Mouse (Mus musculus) MEL-GATA-1-ER (cell line): ENCODE measurements around the gene Tmem174.

Experiments used
- DNase-seq: peaks from one replicate; pipeline ENCODE4 v3.0.0-alpha.2; 2012; ENCODE audit warnings: low read depth; ENCODE audit errors: extremely low read depth

The Tmem174 gene

DNA sequence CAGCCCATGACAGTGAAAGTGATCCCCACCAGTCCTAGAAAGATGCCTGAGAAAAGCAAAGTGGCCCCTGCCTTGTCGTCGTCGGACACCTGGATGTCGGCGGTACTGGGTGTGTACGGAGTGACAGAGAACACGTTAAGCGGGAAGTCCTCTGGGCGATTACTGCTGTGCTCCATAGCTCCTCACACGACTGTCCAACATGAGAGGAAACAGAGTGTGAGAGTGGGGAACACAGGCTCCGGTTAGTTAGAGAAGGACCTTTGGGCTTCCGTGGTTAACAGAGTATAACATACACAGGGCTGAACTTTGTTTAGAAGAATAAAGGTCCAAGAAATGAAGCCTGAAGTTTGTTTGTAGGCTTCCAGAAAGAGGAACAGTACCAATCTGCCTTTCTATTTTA is at the start of gene Tmem174:
Tmem174 (minus strand) TSS at position 266 of the 400 bp plus-strand sequence.
- no peak for DNase-seq

DNA sequence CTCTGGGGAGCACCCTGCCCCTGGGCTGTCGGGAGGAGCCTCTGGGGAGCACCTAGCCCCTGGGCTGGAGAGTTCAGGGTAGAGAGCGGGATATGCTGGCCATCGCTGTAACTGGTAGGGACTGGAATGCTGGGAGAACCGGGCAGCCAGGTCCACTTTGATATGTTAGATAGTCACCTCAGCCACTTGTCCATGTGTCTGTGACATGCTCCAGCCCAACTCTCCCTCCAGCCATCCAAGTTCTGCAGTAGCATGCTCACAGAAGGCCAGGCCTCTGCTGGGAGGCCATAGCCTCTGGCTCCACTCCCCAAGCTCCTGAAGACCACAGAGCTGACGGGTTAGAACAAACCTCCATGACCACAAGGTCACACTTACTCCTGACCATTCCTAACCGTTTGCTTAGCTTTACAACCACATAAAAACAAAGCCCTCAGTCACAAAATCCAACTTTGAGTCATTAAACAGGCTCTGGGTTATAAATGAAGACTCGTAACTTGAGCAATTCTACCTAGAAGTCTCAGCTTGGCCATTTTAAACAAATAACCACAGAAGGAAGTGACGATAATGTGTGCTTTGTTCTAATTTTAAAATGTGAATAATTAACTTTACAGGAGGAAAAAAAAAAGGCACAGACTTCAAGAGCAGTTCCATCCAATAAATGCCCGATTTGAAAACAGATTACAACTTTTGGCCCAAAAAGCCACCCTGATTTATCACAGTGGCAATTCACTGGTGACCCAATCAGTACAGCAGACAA is 47.1 kb upstream of the Tmem174 start:
- DNase-seq = no peak

- no peak for DNase-seq
Observed at GRCm38 (mm10) chr13:98683412-98683811, 46.2 kb upstream of the Tmem174 start.

- no peak for DNase-seq
Observed at GRCm38 (mm10) chr13:98680470-98681060, 43.4 kb upstream of the Tmem174 start.

GRCm38 (mm10) chr13:98679631-98680041 is 42.4 kb upstream of the Tmem174 start:
- no peak for DNase-seq

DNA sequence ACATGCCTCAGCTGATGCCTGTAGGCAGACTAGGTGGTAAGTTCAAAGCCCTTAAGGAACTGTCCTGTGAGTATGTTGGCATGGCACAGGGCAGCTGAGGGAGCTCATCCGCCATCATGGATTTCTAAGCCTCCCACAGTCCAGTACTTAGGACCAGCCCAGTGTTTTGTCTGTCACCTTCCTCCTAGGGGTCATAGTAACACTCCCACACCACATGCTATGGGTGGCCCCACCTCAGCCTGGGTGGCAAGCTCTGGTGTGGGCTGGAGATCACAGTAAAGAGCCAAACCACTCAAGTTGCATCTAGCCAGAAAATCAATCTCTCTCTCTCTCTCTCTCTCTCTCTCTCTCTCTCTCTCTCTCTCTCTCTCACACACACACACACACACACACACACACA is 42.0 kb upstream of the Tmem174 start:
- DNase-seq = no peak

DNA sequence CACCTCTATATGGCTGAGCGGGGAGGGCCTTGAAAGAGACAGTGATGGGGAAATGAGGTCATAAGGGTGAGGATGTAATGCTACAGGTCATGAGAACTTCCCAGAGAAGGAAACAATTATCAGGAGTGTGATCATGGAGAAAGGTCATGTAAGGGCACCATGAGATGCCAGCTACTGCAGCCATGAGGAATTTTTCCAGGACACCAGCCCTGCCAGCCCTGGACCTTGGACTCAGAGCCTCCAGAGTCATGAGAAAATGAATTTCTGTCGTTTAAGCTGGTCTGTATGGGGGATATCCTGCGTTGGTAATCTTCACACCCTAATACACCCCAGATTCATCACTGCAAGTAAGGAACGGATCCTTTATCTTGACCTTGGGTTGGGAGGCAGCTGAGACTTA is 36.7 kb upstream of the Tmem174 start:
- no peak for DNase-seq

DNA sequence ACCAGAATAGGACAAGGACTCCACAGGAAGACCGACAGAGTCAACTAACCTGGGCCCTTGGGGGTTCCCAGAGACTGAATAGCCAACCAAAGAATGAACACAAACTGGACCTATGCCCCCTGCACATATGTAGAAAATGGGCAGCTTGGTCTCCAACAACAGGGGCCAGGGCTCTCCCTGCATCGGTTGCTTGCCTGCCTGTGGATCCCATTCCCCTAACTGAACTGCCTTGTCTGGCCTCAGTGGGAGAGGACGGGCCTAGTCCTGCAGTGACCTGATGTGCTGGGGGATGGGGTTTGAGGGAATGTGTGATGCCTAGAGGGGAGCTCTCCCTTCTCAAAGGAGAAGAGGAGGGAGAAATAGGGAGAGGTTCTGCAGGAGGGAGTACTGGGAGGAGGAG is 32.1 kb upstream of the Tmem174 start:
- no peak for DNase-seq

DNA sequence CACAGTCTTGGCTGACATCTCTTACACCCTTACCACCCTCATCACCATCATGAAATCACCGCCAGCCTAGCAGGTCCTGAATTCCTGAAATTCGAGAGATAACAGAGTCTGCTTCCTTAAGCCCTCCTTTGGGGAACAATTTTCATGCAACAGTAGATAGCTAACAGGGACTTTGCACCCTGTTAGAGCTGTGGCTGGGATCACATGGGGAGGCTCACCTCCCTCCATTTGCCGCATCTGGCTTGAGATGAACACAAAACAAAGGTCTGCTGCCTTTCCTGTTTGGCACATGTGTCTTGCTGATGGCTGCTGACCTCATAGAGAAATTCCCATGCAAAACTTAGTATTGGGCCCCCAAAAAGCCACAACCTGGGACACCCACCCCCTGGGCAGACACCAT is 30.1 kb upstream of the Tmem174 start:
- no peak for DNase-seq

DNA sequence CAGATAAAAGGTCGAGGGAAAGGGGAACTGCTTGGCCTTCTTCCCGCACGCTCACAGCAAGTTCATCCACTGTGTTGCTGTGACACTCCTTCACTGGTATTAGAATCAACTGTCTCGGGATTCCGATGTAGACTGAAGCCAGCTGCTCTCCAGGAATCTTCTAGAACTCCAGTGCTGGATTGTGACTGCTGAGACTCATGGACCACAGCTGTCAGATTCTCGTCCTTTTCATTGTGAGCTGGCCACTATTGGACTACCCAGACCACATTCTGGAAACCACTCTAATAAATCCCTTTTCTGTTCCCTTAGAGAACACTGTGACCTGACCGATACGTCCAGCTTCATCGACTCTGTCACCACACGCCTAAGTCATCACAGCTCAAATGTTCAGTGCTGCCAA is 28.0 kb upstream of the Tmem174 start:
- DNase-seq = no peak

- no peak for DNase-seq
Observed at GRCm38 (mm10) chr13:98662173-98662675, 25.0 kb upstream of the Tmem174 start.

GRCm38 (mm10) chr13:98656034-98656471 is 18.8 kb upstream of the Tmem174 start:
- DNase-seq = no peak

GRCm38 (mm10) chr13:98655346-98655745 is 18.1 kb upstream of the Tmem174 start:
- no peak for DNase-seq

- no peak for DNase-seq
Observed at GRCm38 (mm10) chr13:98654129-98654939, 17.1 kb upstream of the Tmem174 start.

GRCm38 (mm10) chr13:98652194-98652593 is 15.0 kb upstream of the Tmem174 start:
- no peak for DNase-seq

GRCm38 (mm10) chr13:98651228-98651977 is 14.2 kb upstream of the Tmem174 start:
- DNase-seq = no peak

DNA sequence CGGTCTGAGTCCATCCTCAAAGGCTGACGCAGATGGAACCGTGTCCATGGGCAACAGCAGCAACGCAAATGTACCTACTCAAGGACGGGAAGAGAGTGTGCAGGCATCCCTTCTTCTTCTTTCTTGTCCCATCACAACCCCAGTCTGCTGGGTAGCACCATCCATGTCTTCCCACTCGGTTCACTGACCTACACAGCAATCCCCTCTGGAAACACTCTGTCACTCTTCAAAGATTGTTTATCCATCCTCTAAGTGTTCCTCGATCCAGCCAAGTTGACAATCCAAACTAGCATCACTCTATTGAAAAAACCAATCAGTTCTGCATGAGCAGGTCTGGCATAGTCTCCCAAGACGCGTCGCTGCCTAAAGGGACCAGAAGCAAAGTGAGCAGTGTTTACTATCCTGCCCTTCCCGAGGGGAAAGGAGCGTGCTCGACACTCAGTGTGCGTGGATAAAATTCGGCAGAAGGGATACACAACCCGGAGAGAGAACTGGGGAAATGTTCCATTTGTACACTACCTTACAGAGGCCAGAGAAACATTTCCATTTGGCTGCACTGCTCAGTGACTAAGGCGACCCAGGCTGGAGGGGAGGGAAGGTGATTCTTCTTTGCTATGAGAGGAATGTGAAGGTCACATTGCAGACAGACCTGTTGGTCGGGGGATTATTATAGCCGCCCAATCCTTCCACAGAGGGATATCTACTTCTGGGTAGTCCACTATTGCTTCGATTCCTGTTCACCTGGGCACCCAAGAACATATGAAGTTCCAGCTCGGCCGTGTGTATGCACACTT is 10.8 kb upstream of the Tmem174 start:
- no peak for DNase-seq

DNA sequence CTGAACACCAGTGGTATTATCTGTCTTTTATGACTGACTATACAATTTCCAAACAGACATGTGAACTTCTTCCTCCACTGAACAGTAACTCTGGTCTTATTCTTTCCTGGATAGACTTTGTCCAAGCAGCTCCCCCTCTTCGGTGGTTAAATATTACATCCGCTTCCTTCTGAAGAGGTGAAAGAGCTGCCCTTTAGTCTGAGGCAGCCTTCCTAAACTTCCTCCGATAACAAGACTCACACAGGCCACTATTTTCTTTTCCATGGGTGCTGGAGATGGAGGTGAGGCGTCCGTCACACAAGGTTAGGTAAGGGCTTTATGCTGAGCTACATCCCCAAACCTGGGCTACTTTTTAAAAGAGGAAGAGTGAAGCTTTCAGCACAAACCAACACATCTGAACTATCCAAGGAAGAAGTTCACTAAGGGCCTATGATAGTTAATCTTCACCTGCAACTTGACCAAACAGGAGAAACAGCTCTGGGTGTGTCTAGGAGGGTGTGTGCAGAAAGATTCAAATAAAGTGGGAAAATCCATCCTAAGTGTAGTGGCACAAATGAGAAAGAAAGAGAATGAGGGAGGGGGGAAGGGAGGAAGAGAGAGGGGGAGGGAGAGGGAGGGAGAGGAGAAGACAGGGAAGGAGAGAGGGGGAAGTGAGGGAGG is 1.4 kb upstream of the Tmem174 start:
- no peak for DNase-seq

DNA sequence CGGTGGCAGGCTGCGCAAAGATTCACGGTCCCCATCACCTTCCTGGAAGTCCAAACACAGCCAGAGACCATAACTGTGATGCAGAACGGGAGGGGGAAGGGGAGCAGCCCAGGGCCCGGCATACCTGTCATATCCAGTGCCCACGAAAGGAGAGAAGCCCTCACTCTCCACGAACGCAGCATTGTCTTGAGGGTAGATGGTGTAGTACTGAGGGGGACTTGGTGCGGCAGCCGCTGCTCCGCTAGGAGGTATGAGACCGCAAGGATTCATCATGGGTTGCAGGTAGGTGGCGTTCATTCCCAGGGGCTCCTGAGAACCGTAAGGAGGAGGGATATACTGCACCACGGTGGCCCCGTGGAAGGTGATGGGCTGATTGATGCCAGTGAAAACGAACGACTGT is 639 bp downstream of the Tmem174 start:
- no peak for DNase-seq
